Mouse (Mus musculus) intestine, embryonic 16.5 days (tissue): ENCODE data around the gene Dmrtc1c2. TPM values are rescaled to one million over a fixed set of nuclear protein-coding genes. Genes with fewer than 3 reads are reported as not detected.
"Not testable (repeated sequence)": the region's sequence is repeated elsewhere in the genome, so short reads cannot be mapped to it uniquely, and the experiment has no call there.

Source experiments
- ATAC-seq: fragments of 200-750 bp; cut with Nextera tagmentation; 2 replicates; pipeline ENCODE4 v1.8.0; 2017; ENCODE audit warnings: moderate TSS enrichment, moderate library complexity
- H3K27ac ChIP-seq: fragments of 300-500 bp; sonication (generic); 2 replicates; pipeline ENCODE4 v1.5.1; 2014; ENCODE audit warnings: mild to moderate bottlenecking, low read length
- H3K27me3 ChIP-seq: fragments of 300-500 bp; sonication (generic); replicated peaks from 2 replicates; pipeline ENCODE4 v1.6.1; 2014; ENCODE audit warnings: low read length, control low read depth, mixed read lengths; ENCODE audit not compliant: control insufficient read depth, insufficient read depth
- H3K36me3 ChIP-seq: fragments of 300-500 bp; sonication (generic); 2 replicates; pipeline ENCODE4 v1.6.1; 2014; ENCODE audit warnings: low read length, control low read depth; ENCODE audit not compliant: control insufficient read depth, insufficient read depth
- H3K4me1 ChIP-seq: fragments of 300-500 bp; sonication (generic); 2 replicates; pipeline ENCODE4 v1.6.1; 2014; ENCODE audit warnings: low read length, control low read depth, mixed read lengths; ENCODE audit not compliant: control insufficient read depth, insufficient read depth
- H3K4me2 ChIP-seq: fragments of 300-500 bp; sonication (generic); 2 replicates; pipeline ENCODE4 v1.6.1; 2014; ENCODE audit warnings: low read depth, low read length, control low read depth
- H3K4me3 ChIP-seq: fragments of 300-500 bp; sonication (generic); 2 replicates; pipeline ENCODE4 v1.5.1; 2014; ENCODE audit warnings: mild to moderate bottlenecking, low read length
- H3K9ac ChIP-seq: fragments of 300-500 bp; sonication (generic); 2 replicates; pipeline ENCODE4 v1.6.1; 2014; ENCODE audit warnings: low read depth, low read length
- H3K9me3 ChIP-seq: fragments of 300-500 bp; sonication (generic); 2 replicates; pipeline ENCODE4 v1.6.1; 2016; ENCODE audit warnings: low read length, control low read depth; ENCODE audit not compliant: control insufficient read depth
- WGBS: fragments of 180-500 bp; shearing (Covaris S2); extraction: QIAGEN DNeasy Blood & Tissue Kit; methylation state at CpG from one replicate; pipeline ENCODE4 v1.1.7; 2014; 5-methylcytosine and 5-hydroxymethylcytosine counted together
- polyA plus RNA-seq: library from polyadenylated mRNA; unstranded; fragments of >200 nt; fragmentation: Nextera tagmentation; extraction: Ambion mirVana; gene quantifications from 2 replicates; pipeline ENCODE4 v1.2.1, GENCODE M21; 2015

Gene Dmrtc1c2
- polyA plus RNA-seq, result not detected in 2 replicates

DNA sequence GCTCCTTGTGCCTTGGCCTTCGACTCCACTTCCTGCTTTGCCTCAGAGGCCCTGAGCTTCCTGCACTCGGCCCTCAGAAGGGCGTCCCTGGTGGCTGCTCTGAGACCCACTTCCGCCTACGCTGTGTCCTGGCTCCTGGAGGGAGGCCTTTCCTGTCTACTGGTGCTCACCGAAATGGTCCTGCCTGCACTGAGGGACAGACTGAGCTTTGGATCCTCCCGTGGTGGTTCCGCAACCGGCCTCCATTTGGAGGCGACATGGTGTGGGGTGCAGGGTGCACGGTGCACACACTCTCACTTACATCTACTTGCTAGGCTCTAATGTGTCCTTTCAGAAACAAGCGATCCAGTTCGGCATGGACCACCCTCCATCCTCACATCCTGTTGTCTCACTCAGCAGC, at the start of gene Dmrtc1c2:
Dmrtc1c2 (minus strand) TSS at position 101 of the 400 bp plus-strand sequence.
- H3K4me2 ChIP-seq, H3K9ac ChIP-seq, H3K27ac ChIP-seq, H3K9me3 ChIP-seq, H3K36me3 ChIP-seq, ATAC-seq, H3K4me1 ChIP-seq, H3K27me3 ChIP-seq, H3K4me3 ChIP-seq: not testable (repeated sequence)
- 88% methylated on average over 2 of the region's 13 CpGs for WGBS

DNA sequence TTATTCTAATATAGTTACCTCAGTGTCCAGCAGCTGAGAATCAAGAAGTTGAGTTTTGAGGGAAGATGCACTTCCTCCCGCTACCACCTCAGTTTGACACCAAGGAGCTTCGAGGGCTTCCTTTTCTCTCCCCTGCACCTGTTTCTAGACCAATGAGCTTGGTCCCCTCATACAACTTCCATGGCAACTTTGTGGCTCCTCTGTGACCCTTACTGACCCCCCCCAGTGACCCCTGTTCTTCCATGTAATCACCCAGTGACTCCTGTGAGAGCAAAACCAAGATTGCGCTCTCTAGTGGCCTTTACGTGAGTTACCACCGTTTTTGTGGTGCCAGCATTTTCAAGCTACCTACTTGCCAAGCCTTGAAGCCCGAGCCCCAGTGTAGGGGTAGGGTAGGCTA, 13.5 kb upstream of the Dmrtc1c2 start, which contains the start of gene 1700031F05Rik:
1700031F05Rik (minus strand) TSS at position 101 of the 400 bp plus-strand sequence.
- no peak within 1 kb of the TSS for H3K27ac ChIP-seq
- no peaks in the 10 kb centered on the region for H3K9me3 ChIP-seq
- H3K4me1 ChIP-seq, result no peaks in the 10 kb centered on the region
- no peaks in the 10 kb centered on the region for H3K27me3 ChIP-seq
- no peak for ATAC-seq
- H3K36me3 ChIP-seq, result no peaks in the 10 kb centered on the region
- H3K4me2 ChIP-seq, result no peak within 1 kb of the TSS
- WGBS, result 87% methylated on average over 6 of the region's 6 CpGs
- no peak within 1 kb of the TSS for H3K9ac ChIP-seq
- no peak within 1 kb of the TSS for H3K4me3 ChIP-seq

DNA sequence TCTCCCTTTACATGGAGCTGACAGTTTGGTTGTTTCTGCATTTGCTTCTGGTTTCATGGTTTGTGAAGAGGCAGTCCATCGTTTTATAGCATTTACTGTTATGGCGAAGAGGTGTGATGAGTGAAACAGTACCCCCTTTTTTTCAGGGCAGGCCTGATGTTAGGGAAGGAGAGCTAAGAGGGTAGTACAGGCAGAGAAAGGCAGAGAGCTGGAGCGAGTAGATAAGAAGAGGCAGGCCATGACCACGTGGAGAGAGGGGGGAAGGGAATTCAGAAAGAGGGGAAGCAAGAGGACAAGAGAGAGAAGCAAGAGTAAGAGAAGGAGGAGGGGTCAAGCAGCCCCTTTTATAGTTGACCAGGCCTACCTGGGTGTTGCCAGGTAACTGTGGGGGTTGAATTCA, 42.1 kb downstream of the Dmrtc1c2 start:
- ATAC-seq, result no peak
- H3K27ac ChIP-seq, result no peak overlapping the region
- WGBS, result 55% methylated on average over 4 of the region's 4 CpGs
- no peaks in the 10 kb centered on the region for H3K4me1 ChIP-seq
- H3K9ac ChIP-seq, result no peak overlapping the region
- no peak overlapping the region for H3K4me3 ChIP-seq
- no peak overlapping the region for H3K4me2 ChIP-seq
- H3K9me3 ChIP-seq, result no peaks in the 10 kb centered on the region
- H3K36me3 ChIP-seq, result no peaks in the 10 kb centered on the region
- 0 out of 2 replicates have a peak, but pooled peaks cover 3% of the 10 kb centered on the region for H3K27me3 ChIP-seq

- H3K27me3 ChIP-seq, ATAC-seq, H3K9ac ChIP-seq, H3K9me3 ChIP-seq, H3K36me3 ChIP-seq, H3K4me2 ChIP-seq, H3K4me3 ChIP-seq, H3K4me1 ChIP-seq, H3K27ac ChIP-seq: not testable (repeated sequence)
- no CpG with 5 or more reads among the region's 14 CpGs for WGBS
These were observed 51.8 kb downstream of the Dmrtc1c2 start, which contains the start of gene Dmrtc1c1 for GRCm38 (mm10) chrX:102802663-102803062. Gene Dmrtc1c1 (plus strand): TSS chrX:102802963.

Other genes with a start within 250 kb of the Dmrtc1c2 start
- gene Phka1, start 210.4 kb downstream of the Dmrtc1c2 start, polyA plus RNA-seq, result 4.4 TPM in 2 replicates
- gene Gm3880, start 167.6 kb downstream of the Dmrtc1c2 start, polyA plus RNA-seq, result not detected in 2 replicates
- 0.37 TPM in 1 of 2 replicates, not detected in the other for gene Gm9112, start 147.0 kb downstream of the Dmrtc1c2 start, polyA plus RNA-seq
- gene Dmrtc1b, start 146.8 kb downstream of the Dmrtc1c2 start, polyA plus RNA-seq, result not detected in 2 replicates
- gene Dmrtc1c1, start 51.7 kb downstream of the Dmrtc1c2 start, polyA plus RNA-seq, result not detected in 2 replicates
- gene 1700031F05Rik, start 13.4 kb upstream of the Dmrtc1c2 start, polyA plus RNA-seq, result not detected in 2 replicates
- 0.26 and 0.87 TPM in 2 replicates for gene Dmrtc1a, start 54.1 kb upstream of the Dmrtc1c2 start, polyA plus RNA-seq
- not detected in 2 replicates for gene 1700011M02Rik, start 54.3 kb upstream of the Dmrtc1c2 start, polyA plus RNA-seq
- not detected in 2 replicates for gene 1700018G05Rik, start 73.8 kb upstream of the Dmrtc1c2 start, polyA plus RNA-seq